Mouse (Mus musculus): ENCODE data around the gene Fancc. TPM values are rescaled to one million over a fixed set of nuclear protein-coding genes. Genes with fewer than 3 reads are reported as not detected.
"Not testable (repeated sequence)": the region's sequence is repeated elsewhere in the genome, so short reads cannot be mapped to it uniquely, and the experiment has no call there.

Fancc gene
- polyA plus RNA-seq, 1 experiment from 2014 or later: 13.5 TPM

DNA sequence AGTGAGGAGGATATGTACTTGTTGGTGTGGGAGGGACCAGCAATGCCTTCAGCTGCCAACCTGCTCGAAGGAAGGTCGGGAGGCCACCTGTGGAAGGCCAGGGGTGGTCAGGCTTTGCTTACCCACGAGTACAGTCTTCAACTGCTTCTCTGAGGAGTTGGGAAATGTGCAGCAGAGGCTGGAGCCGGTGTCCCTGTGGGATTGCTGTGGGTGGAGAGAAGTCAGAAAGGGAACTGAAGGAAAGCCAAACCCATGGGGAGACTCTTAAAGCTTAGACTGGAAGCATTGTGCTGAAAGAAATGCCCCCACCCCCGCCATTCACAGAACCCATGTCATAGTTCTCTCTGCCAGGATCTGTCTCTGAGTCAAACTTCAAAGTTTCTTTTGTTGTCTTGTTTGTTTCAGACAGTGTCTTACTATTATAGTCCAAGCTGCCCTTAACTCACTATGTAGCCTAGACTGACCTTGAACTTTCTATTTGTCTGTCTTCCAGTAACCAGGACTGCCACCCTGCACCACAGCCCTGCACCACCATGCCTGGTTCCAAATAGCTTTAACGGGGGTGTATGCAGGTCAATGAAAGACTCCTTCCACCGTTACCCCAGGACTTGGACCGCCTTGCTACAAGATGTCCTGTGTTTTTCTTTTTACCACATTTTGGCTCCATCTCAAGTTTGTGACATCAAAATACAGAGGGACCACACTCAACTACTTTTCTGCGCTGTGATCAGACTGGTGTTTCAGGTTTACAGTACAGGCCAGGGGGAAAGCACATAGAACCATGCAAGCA, 173.6 kb downstream of the Fancc start:
- H3K4me2 ChIP-seq: no peak overlapping the region
- H3K4me1 ChIP-seq: peaks cover 27% of the 10 kb centered on the region
- no peaks in the 10 kb centered on the region for H3K9me3 ChIP-seq (replicated peaks)
- no peak overlapping the region for H3K4me3 ChIP-seq
- H3K9ac ChIP-seq: no peak overlapping the region
- H3K27ac ChIP-seq: no peak overlapping the region
- ATAC-seq: no peak
- H3K27me3 ChIP-seq (replicated peaks): no peaks in the 10 kb centered on the region
- no peaks in the 10 kb centered on the region; the same call in 1 of the 2 replicates for H3K36me3 ChIP-seq
- WGBS (ENCODE audit: insufficient replicate concordance): 80% methylated on average over 9 of the region's 9 CpGs

GRCm38 (mm10) chr13:63322756-63323155, 174.3 kb downstream of the Fancc start:
- Histone ChIP-seq H3K4me2 (no peak overlapping the region), H3K27ac (no peak overlapping the region), H3K4me1 (peaks cover 31% of the 10 kb centered on the region), H3K4me3 (no peak overlapping the region), H3K9me3 (replicated peaks) (no peaks in the 10 kb centered on the region), H3K9ac (no peak overlapping the region), H3K27me3 (replicated peaks) (no peaks in the 10 kb centered on the region), H3K36me3 (no peaks in the 10 kb centered on the region; the same call in 1 of the 2 replicates)
- no peak for ATAC-seq
- 86% methylated on average over 6 of the region's 6 CpGs for WGBS (ENCODE audit: insufficient replicate concordance)

- peaks cover 34% of the 10 kb centered on the region for H3K4me1 ChIP-seq
- H3K36me3 ChIP-seq: peaks cover 7% of the 10 kb centered on the region
- no peak overlapping the region for H3K27ac ChIP-seq
- H3K4me2 ChIP-seq: no peak overlapping the region
- 75% methylated on average over 5 of the region's 5 CpGs for WGBS (ENCODE audit: insufficient replicate concordance)
- H3K9ac ChIP-seq: no peak overlapping the region
- H3K4me3 ChIP-seq: no peak overlapping the region
- H3K27me3 ChIP-seq (replicated peaks): no peaks in the 10 kb centered on the region
- H3K9me3 ChIP-seq (replicated peaks): no peaks in the 10 kb centered on the region
- ATAC-seq: no peak
Measured at GRCm38 (mm10) chr13:63321689-63322088, 175.4 kb downstream of the Fancc start.

- H3K27me3 ChIP-seq (replicated peaks): no peaks in the 10 kb centered on the region
- ATAC-seq: no peak
- H3K27ac ChIP-seq: no peak overlapping the region
- no peaks in the 10 kb centered on the region for H3K9me3 ChIP-seq (replicated peaks)
- peaks cover 10% of the 10 kb centered on the region for H3K36me3 ChIP-seq
- H3K9ac ChIP-seq: no peak overlapping the region
- 89% methylated on average over 7 of the region's 7 CpGs for WGBS (ENCODE audit: insufficient replicate concordance)
- H3K4me3 ChIP-seq: no peak overlapping the region
- peaks cover 19% of the 10 kb centered on the region for H3K4me1 ChIP-seq
- no peak overlapping the region for H3K4me2 ChIP-seq
Measured at GRCm38 (mm10) chr13:63319814-63320213, 177.3 kb downstream of the Fancc start.

- Histone ChIP-seq H3K9me3 (replicated peaks) (no peaks in the 10 kb centered on the region), H3K27me3 (replicated peaks) (no peaks in the 10 kb centered on the region), H3K36me3 (peaks cover 10% of the 10 kb centered on the region), H3K27ac (no peak overlapping the region), H3K4me2 (no peak overlapping the region), H3K4me1 (peaks cover 27% of the 10 kb centered on the region), H3K4me3 (no peak overlapping the region), H3K9ac (no peak overlapping the region)
- WGBS (ENCODE audit: insufficient replicate concordance): 50% methylated on average over 7 of the region's 7 CpGs
- no peak for ATAC-seq
Measured at GRCm38 (mm10) chr13:63317681-63318104, 179.4 kb downstream of the Fancc start.

DNA sequence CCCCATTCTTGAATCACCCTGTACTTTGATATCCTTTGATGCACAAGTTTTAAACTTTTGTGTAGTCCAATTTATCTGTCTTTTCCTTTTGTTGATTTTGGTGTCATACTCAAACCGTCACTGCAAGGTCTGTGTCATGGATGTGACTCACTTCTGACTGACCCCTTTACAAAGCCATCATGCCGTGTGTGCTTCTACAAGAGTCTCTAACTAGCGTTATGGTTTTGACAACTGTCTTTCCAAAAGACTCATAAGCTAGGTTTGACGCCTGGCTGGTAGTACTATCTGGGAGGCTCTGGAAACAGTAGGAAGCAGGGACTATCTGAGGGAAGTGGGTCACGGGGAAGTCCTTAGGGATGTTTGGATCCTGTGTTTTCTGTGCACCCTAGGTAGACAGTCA, 180.7 kb downstream of the Fancc start:
- Histone ChIP-seq H3K9me3 (replicated peaks) (no peaks in the 10 kb centered on the region), H3K4me3 (no peak overlapping the region), H3K4me2 (no peak overlapping the region), H3K9ac (no peak overlapping the region), H3K27ac (no peak overlapping the region), H3K36me3 (peaks cover 15% of the 10 kb centered on the region), H3K27me3 (replicated peaks) (no peaks in the 10 kb centered on the region), H3K4me1 (peaks cover 23% of the 10 kb centered on the region)
- ATAC-seq: no peak
- WGBS (ENCODE audit: insufficient replicate concordance): 82% methylated on average over 5 of the region's 5 CpGs

DNA sequence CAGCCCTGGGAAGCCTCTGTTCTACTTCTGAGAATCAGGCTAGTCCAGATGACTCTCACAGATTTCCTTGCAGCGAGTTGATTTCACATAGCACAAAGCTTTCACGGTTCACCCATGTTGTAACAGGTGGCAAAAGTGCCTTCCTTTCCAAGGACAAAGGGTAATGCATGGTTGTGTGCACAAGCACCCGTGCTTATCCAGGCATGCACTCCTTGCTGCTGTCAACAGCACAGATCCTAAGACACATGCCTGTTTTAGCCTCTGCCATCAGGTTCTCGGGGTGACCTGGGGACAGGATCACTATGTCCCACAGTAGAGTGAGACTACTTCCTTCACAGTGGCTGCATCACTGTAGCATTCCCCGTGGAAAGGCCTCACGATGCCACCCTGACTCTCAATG, 181.3 kb downstream of the Fancc start:
- no peak for ATAC-seq
- Histone ChIP-seq H3K36me3 (peaks cover 18% of the 10 kb centered on the region), H3K9me3 (replicated peaks) (no peaks in the 10 kb centered on the region), H3K9ac (no peak overlapping the region), H3K27me3 (replicated peaks) (no peaks in the 10 kb centered on the region), H3K4me1 (peaks cover 23% of the 10 kb centered on the region), H3K27ac (no peak overlapping the region), H3K4me2 (no peak overlapping the region), H3K4me3 (no peak overlapping the region)
- WGBS (ENCODE audit: insufficient replicate concordance): 77% methylated on average over 6 of the region's 6 CpGs

- peaks cover 23% of the 10 kb centered on the region for H3K4me1 ChIP-seq
- not testable (repeated sequence) for ATAC-seq; H3K4me2 ChIP-seq; H3K4me3 ChIP-seq; H3K9ac ChIP-seq; H3K9me3 ChIP-seq (replicated peaks); H3K27me3 ChIP-seq (replicated peaks); H3K27ac ChIP-seq
- peaks cover 18% of the 10 kb centered on the region for H3K36me3 ChIP-seq
- 88% methylated on average over 4 of the region's 4 CpGs for WGBS (ENCODE audit: insufficient replicate concordance)
Measured at GRCm38 (mm10) chr13:63315111-63315510, 182.0 kb downstream of the Fancc start.

DNA sequence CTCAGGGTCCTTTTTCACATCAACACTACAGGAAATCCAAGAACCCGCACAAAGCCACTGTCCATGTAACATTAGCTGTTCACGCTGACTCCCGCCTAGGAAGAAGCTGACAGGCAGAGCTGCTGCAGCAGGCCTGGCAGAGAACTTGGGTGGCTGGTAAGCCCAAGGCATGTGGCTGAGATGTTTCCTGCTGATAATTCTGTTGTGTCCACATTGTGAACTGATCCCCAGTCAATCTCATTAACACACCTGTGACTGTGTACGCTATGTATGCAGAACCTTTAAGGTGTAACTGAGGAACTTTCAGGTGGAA, 182.5 kb downstream of the Fancc start:
- 33% methylated on average over 4 of the region's 4 CpGs for WGBS (ENCODE audit: insufficient replicate concordance)
- ATAC-seq: no peak
- Histone ChIP-seq H3K27ac (peak overlapping the region; percentile 23; the same call in 1 of the 2 replicates), H3K9me3 (replicated peaks) (no peaks in the 10 kb centered on the region), H3K27me3 (replicated peaks) (no peaks in the 10 kb centered on the region), H3K4me1 (peaks cover 23% of the 10 kb centered on the region), H3K36me3 (peaks cover 18% of the 10 kb centered on the region), H3K4me2 (no peak overlapping the region), H3K9ac (no peak overlapping the region), H3K4me3 (no peak overlapping the region)

GRCm38 (mm10) chr13:63313748-63314607, 183.1 kb downstream of the Fancc start:
- H3K4me1 ChIP-seq: peaks cover 23% of the 10 kb centered on the region
- no peak overlapping the region for H3K4me2 ChIP-seq
- 58% methylated on average over 12 of the region's 12 CpGs for WGBS (ENCODE audit: insufficient replicate concordance)
- H3K36me3 ChIP-seq: peaks cover 18% of the 10 kb centered on the region
- no peaks in the 10 kb centered on the region for H3K27me3 ChIP-seq (replicated peaks)
- no peak overlapping the region for H3K9ac ChIP-seq
- H3K4me3 ChIP-seq: no peak overlapping the region
- H3K9me3 ChIP-seq (replicated peaks): no peaks in the 10 kb centered on the region
- H3K27ac ChIP-seq: peak overlapping the region; percentile 23; the same call in 1 of the 2 replicates
- ATAC-seq: peak; percentile 40; the same call in 1 of the 2 replicates

GRCm38 (mm10) chr13:63313247-63313646, 183.8 kb downstream of the Fancc start:
- Histone ChIP-seq H3K27ac (no peak overlapping the region), H3K9ac (no peak overlapping the region), H3K4me2 (no peak overlapping the region), H3K4me1 (peaks cover 23% of the 10 kb centered on the region), H3K27me3 (replicated peaks) (no peaks in the 10 kb centered on the region), H3K9me3 (replicated peaks) (no peaks in the 10 kb centered on the region), H3K4me3 (no peak overlapping the region), H3K36me3 (peaks cover 18% of the 10 kb centered on the region)
- ATAC-seq: no peak
- WGBS (ENCODE audit: insufficient replicate concordance): 92% methylated on average over 1 of the region's 1 CpGs

DNA sequence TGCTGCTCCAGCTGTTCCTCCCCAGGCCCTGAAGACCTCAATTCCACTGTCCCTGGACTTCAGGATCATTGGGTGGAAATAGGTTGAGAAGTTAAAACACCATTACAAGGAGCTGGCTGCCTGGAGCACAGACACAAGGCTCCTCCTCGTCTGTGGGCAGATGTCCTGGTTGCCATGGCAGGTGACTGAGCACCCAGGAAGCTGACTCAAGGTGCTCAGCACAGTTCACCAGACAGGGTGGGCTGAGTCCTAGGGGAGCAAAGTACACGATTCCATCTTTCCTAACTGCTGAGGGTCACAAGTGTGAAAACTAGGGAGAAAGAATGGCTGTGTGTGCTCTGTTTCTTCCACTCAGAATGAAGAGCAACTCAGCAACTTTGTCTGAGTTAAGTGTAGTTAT, 185.9 kb downstream of the Fancc start:
- Histone ChIP-seq H3K4me2 (no peak overlapping the region), H3K9ac (no peak overlapping the region), H3K27me3 (replicated peaks) (no peaks in the 10 kb centered on the region), H3K4me1 (peaks cover 17% of the 10 kb centered on the region), H3K9me3 (replicated peaks) (no peaks in the 10 kb centered on the region), H3K4me3 (no peak overlapping the region), H3K27ac (no peak overlapping the region), H3K36me3 (peaks cover 8% of the 10 kb centered on the region; the same call in 1 of the 2 replicates)
- no peak for ATAC-seq
- 61% methylated on average over 2 of the region's 2 CpGs for WGBS (ENCODE audit: insufficient replicate concordance)

All from liver, embryonic 12.5 days (tissue).